Mouse (Mus musculus) Muller cell, postnatal 12 days (primary cell): ENCODE results near the gene Ctnnd2.

ENCODE experiments used
- DNase-seq: peaks from one replicate; pipeline ENCODE4 v3.0.0-alpha.2; 2015; ENCODE audit errors: inconsistent ontology term

Gene Ctnnd2

GRCm38 (mm10) chr15:30875523-30875922, 703.1 kb downstream of the Ctnnd2 start:
- DNase-seq: no peak

DNA sequence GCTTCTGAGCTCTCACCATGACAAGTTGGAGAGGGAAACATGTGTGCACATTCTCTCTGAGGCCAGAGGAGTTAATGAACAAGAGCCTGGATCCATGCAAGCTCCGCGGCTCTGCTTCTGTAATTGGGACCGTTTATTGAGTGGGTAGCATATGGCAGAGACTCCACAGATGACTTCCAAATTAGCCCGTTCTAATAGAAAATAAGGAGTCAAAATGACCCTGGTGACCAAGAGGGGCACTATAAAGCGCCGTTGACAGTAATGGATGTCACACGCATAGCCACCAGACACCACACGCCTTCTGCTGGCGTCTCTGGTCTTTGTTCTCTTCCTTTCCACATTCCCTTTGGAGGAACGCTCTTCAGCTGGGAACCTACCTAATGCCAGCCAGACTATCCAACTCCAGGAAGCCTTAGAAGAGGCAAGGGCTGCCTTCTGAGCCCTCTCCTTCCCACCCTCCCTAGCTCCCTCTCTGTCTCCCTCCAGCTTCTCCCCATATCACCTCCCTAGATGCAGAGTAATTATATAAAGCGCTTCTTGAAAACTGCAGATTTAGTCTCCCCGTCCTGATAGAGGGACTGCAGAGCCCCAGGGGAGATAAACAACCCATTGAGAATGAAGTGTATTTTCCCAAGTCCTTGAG, 712.4 kb downstream of the Ctnnd2 start:
- DNase-seq: peak; percentile 0

- DNase-seq: peak; percentile 75
Observed at GRCm38 (mm10) chr15:30885410-30885809, 713.0 kb downstream of the Ctnnd2 start.

GRCm38 (mm10) chr15:30887559-30887958, 715.2 kb downstream of the Ctnnd2 start:
- DNase-seq: no peak

DNA sequence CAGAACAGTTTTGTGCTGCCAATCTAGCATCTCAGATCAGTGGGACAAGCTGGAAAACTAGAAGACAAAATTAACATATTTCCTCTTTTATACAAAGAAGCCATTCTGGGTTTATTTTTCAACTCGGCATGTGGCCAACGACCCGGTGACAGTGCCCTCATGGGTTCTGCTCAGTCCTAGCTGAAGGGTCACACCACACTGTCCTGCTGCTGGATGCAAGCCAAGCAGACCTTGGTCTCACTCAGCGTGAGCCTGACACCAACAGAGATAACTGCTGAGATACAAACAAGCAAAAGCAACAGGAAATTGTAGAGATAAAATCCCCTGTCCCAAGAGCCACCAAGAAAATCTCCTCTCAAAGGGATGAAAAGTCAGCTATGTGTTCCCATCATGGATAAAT, 719.6 kb downstream of the Ctnnd2 start:
- DNase-seq: peak; percentile 11

GRCm38 (mm10) chr15:30895063-30895462, 722.7 kb downstream of the Ctnnd2 start:
- DNase-seq: no peak

DNA sequence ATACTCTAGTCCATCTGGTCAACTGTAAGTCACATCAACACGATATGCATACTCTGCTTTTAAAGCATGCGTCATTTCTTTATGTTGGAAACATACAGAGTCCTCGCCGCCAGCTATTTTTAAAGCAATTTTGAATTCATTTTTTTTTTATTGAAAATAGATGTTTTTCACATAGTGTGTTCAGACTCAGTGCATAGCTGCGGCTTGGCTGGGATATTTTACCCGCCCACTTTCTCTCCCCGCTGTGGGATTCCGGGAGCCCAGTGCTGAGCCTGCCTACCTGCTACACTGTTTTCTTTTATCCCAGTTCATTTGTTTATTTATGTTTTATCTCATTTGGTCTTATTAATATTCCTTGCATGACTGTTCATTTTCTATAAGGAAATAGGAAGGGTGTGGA, 724.9 kb downstream of the Ctnnd2 start:
- no peak for DNase-seq

- no peak for DNase-seq
Observed at GRCm38 (mm10) chr15:30908027-30908426, 735.6 kb downstream of the Ctnnd2 start.

DNA sequence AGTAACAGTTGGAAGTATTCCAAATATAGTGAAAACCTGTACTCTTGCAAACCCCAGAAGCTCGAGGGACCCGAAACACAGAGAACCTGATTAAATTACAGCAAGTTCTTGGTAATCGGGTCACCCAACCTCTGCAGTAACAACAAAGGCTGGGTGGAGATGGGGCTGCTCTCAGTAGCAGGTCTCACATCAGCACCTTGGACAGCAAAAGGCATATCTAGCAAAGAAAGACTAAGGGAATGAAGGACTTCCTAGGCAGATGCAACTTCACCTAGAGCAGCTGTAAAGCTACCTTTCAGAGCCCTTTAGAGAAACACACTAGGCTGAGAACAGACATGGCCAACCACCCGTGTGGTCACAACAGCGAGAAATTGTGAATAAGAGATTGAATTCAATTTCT, 741.0 kb downstream of the Ctnnd2 start:
- no peak for DNase-seq

DNA sequence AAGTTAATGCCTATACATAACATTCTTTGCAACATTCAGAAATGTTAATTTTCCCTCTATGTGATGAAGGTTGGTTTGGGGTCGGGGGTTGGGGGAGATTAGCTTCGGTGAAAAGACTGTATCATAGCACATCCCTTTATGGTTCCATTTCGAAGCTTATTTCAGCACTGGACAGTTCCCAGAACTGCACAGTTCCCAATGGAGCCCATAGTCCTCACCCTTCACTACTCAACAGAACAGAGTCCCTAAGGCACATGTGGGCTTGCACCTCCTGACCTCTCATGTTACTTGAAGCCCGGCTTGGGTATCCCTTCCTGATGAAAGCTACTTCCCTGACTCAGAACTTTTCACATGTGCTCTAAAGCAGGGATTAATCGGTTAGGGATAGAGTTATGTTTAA, 753.4 kb downstream of the Ctnnd2 start:
- DNase-seq: no peak

DNA sequence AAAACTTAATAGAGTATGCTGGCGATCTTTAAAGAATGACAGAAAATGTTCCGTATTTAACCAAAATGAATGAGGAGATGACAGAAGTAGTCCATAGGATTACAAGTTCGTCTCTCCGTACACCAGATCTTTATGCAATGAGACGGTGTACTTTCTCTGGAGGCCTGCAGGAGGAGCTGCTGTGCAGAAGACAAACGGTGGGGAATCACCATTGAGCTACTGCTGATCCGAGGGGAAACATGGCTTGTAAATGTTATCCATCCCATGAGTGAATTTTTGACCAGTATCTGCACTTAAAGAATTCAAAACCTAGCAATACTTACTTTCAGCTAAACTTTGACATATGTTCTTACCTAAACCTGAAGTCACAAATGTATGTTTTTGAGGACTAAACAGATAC, 755.2 kb downstream of the Ctnnd2 start:
- no peak for DNase-seq

- no peak for DNase-seq
Observed at GRCm38 (mm10) chr15:30931906-30932305, 759.5 kb downstream of the Ctnnd2 start.

- no peak for DNase-seq
Observed at GRCm38 (mm10) chr15:30945863-30946262, 773.5 kb downstream of the Ctnnd2 start.

DNA sequence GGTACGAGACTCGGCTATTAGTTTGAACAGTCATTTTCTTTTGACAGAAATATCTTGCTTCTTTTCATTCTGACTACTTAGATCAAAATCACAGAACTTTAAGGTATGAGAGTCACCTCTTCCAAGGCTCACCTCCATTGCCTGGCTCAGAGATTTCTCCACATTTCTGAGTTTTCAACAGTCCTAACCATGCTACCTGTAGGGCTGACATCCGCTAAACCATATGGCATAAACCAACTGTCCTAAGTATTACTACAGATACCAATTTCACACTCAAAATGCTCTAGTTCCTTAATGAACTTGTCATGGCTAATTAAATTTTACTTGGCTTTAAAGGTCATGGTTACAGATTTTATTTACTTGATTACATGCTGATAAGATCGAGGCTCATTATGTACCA, 786.1 kb downstream of the Ctnnd2 start:
- DNase-seq: no peak

DNA sequence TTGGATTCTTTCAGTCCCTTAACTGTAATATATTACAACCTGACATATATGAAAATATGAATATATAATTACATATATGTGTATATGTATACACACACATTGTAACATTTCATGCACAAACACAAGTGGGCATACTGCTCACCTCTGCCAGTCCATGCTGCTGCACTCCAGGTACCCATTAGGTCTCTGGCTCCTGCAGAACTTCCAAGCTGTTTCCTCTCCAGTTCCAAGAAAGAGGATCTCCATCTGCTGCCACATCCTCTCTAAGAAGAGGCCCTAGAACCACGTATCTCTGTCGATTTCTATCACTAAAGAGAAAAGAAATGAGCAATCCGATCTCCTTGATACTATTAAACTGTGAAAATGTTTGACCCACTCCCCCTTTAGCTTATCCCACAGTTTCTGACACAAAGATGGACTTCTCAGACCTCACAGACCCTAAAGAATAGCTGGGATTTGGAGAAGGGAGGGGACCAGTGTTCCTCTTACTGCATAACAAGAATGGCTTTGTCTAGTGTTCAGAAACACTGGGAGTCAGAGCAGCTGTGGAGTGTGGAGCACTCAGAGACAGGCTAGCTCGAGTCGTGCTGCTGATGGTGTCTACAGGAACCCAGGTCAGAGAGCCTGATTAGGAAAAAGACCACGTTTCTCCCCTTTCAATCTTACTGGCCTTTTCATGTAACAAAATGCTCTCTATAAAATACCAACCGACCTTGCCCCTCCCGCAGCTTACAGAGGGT, 790.2 kb downstream of the Ctnnd2 start:
- no peak for DNase-seq

- no peak for DNase-seq
Observed at GRCm38 (mm10) chr15:30964046-30964445, 791.7 kb downstream of the Ctnnd2 start.

DNA sequence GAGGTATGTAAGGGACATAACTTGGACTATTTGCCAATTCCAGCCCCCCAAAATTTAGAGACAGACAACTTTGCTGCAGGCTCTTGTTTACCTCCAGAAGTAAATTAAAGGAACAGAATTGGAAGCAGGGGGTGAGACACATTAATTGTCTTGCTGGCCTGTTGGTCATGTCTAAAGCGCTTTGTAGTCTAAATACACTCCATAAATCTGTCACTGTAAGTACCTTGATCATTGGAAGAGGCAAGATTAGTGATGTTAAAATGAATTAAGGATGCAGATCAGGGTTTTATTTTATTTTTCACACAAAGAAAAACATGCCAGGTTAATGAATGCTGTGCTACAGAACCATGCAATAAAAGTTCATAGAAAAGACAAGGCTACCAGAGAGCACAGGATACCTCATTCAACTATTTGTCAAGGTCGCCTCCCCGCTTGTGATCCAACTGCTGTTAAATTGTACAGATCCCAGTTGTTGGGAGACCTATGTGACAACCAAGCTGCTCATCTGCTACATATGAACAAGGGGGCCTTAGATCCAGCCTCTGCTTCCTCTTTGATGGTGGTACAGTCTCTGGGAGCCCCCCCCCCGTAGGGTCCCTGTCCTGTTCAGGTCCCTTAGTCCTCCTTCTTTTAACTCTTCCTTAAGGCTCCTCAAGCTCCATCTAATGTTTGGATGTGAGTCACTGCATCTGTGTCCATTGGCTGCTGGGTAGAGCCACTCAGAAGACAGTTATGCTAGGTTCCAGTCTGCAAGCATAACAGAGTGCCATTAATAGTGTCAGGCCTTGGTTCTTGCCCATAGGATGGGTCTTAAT, 792.7 kb downstream of the Ctnnd2 start:
- no peak for DNase-seq

GRCm38 (mm10) chr15:30966826-30967225, 794.4 kb downstream of the Ctnnd2 start:
- no peak for DNase-seq

DNA sequence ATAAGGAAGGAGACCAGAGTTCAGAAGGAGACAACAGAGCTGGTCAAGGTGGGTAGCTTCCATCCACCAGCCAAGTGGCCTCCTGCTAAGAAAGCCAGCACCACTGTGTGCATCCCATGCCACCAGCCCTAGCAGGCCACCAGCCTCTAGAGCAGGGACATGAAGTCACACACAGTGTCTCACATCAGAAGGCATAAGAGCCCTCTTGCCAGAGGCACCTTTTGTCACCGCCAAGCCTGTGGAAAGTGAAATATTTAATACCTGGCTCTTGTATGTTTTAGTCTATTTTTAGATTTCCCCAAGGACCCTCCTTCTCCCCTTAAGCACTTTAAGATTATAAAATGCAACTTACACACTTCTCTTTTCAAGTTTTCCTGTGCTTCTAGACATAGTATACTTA, 802.0 kb downstream of the Ctnnd2 start:
- no peak for DNase-seq

DNA sequence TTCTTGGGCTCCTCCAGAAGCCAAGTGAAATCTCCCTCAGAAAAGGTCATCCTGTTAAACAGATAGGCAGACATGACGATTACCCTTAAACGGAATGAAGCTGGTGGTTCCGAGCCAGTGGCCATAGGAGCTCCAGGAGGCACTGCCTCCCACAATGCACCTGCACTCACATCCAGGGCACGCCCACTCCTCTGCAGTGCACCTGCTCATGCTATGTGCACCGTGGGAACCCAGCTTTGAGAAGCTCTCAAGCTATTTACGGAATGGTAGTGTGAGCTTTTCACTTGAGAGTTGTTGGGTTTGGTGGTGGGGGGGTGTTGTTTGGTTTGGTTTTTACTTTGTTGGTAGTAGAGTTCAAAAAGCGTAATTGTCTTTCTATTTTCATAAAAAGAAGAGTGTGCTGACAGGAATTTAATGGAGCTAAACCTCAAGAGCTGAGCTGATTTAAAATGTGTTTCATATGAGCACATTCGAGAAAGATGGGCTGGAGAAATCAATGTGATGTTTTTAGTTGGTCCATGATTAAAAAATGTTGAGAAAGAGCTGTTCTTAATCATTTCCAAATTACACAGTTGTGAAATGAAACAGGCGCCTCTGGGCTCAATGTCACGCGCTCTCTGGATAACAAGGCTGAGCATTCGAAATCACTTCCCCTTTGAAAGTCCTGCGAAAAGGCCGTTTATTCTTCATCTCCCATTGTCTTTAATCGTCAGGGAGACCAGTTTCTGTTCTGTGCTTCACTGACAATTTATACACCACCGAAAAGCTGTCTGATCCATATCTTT, 802.8 kb downstream of the Ctnnd2 start:
- no peak for DNase-seq

- peak; percentile 59 for DNase-seq
Observed at GRCm38 (mm10) chr15:30977166-30977740, 804.9 kb downstream of the Ctnnd2 start.

DNA sequence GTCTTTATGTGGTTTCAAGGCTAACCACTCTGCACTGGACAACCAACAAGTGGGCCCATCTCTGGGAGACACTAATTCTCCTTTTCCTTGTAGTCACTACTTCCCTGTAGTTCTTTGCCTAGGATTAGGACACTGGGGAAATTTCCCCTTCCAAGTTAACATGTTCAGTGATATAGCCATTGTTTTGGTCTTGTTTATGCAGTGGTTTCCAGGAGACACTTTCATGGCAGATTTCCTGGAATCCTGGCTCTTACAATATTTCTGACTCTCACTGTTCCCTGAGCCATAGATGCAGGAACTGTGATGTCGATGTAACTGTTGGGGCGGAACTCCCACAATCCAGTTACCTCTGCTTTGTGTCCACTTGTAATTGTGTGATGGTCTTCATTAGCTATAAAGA, 814.5 kb downstream of the Ctnnd2 start:
- DNase-seq: no peak
